Mouse (Mus musculus) frontal cortex, postnatal 10 days (tissue): ENCODE results near the gene Gm1140.
"Not testable (repeated sequence)": the region's sequence is repeated elsewhere in the genome, so short reads cannot be mapped to it uniquely, and the experiment has no call there.

Experiments
- DNase-seq, 2 experiments: peaks; one replicate each; pipeline ENCODE4 v3.0.0; 2022; ENCODE audit warnings: low spot score in 2 of 2, mixed read lengths in 1 of 2

The Gm1140 gene

GRCm38 (mm10) chrX:67693462-67693861 lies at the start of gene Gm1140:
Gm1140 (minus strand) TSS chrX:67693562.
- DNase-seq = not testable (repeated sequence)

- DNase-seq = not testable (repeated sequence)
Measured at GRCm38 (mm10) chrX:67695398-67695797, 2.0 kb upstream of the Gm1140 start, which contains the start of gene Gm14692. Gm14692 (plus strand) TSS chrX:67695698.
